Mouse (Mus musculus) embryonic facial prominence, embryonic 12.5 days (tissue): ENCODE results near the gene Cdc42ep4. TPM values are rescaled to one million over a fixed set of nuclear protein-coding genes. Genes with fewer than 3 reads are reported as not detected.

Source experiments
- ATAC-seq: fragments of 200-750 bp; cut with Nextera tagmentation; 2 replicates; pipeline ENCODE4 v1.8.0; 2017; ENCODE audit not compliant: insufficient number of reproducible peaks, insufficient read depth, low FRiP score, low TSS enrichment
- H3K27ac ChIP-seq: fragments of 300-500 bp; sonication (generic); 2 replicates; pipeline ENCODE4 v1.5.1; 2016; ENCODE audit warnings: mild to moderate bottlenecking
- H3K27me3 ChIP-seq: fragments of 300-500 bp; sonication (generic); 2 replicates; pipeline ENCODE4 v1.6.1; 2016; ENCODE audit warnings: mild to moderate bottlenecking, moderate library complexity
- H3K36me3 ChIP-seq: fragments of 300-500 bp; sonication (generic); 2 replicates; pipeline ENCODE4 v1.6.1; 2016; ENCODE audit warnings: mild to moderate bottlenecking
- H3K4me1 ChIP-seq: fragments of 300-500 bp; sonication (generic); 2 replicates; pipeline ENCODE4 v1.6.1; 2016
- H3K4me2 ChIP-seq: fragments of 300-500 bp; sonication (generic); replicated peaks from 2 replicates; pipeline ENCODE4 v1.6.1; 2016; ENCODE audit warnings: mild to moderate bottlenecking, moderate library complexity
- H3K4me3 ChIP-seq: fragments of 300-500 bp; sonication (generic); 2 replicates; pipeline ENCODE4 v1.5.1; 2016; ENCODE audit warnings: mild to moderate bottlenecking
- H3K9ac ChIP-seq: fragments of 300-500 bp; sonication (generic); 2 replicates; pipeline ENCODE4 v1.6.1; 2016; ENCODE audit warnings: mild to moderate bottlenecking, moderate library complexity
- H3K9me3 ChIP-seq: fragments of 300-500 bp; sonication (generic); 2 replicates; pipeline ENCODE4 v1.6.1; 2016; ENCODE audit warnings: mild to moderate bottlenecking, moderate library complexity
- WGBS: fragments of 180-500 bp; shearing (Covaris S2); methylation state at CpG from one replicate; pipeline ENCODE4 v1.1.7; 2016; 5-methylcytosine and 5-hydroxymethylcytosine counted together
- polyA plus RNA-seq: library from polyadenylated mRNA; unstranded; fragments of >200 nt; fragmentation: Nextera tagmentation; extraction: Ambion mirVana; gene quantifications from 2 replicates; pipeline ENCODE4 v1.2.1, GENCODE M21; 2016

The Cdc42ep4 gene
- polyA plus RNA-seq, 1 experiment from 2014 or later, result 116 TPM

GRCm38 (mm10) chr11:113756578-113756977 is 4.9 kb upstream of the Cdc42ep4 start:
- no peak for ATAC-seq
- no peak overlapping the region for H3K27ac ChIP-seq
- no peak overlapping the region for H3K9ac ChIP-seq
- H3K9me3 ChIP-seq, result no peaks in the 10 kb centered on the region
- no peak overlapping the region for H3K4me2 ChIP-seq
- no peaks in the 10 kb centered on the region for H3K36me3 ChIP-seq
- WGBS, result 93% methylated on average over 12 of the region's 12 CpGs
- no peak overlapping the region for H3K4me3 ChIP-seq
- no peaks in the 10 kb centered on the region for H3K27me3 ChIP-seq
- peaks cover 21% of the 10 kb centered on the region; the same call in 1 of the 2 replicates for H3K4me1 ChIP-seq

GRCm38 (mm10) chr11:113755878-113756277 is 4.2 kb upstream of the Cdc42ep4 start:
- Histone ChIP-seq H3K9ac (no peak overlapping the region), H3K27me3 (no peaks in the 10 kb centered on the region), H3K9me3 (no peaks in the 10 kb centered on the region), H3K4me2 (no peak overlapping the region), H3K27ac (no peak overlapping the region), H3K4me1 (peaks cover 21% of the 10 kb centered on the region; the same call in 1 of the 2 replicates), H3K36me3 (no peaks in the 10 kb centered on the region), H3K4me3 (no peak overlapping the region)
- 89% methylated on average over 14 of the region's 14 CpGs for WGBS
- ATAC-seq, result no peak

GRCm38 (mm10) chr11:113754845-113755244 is 3.2 kb upstream of the Cdc42ep4 start:
- no peak for ATAC-seq
- Histone ChIP-seq H3K36me3 (no peaks in the 10 kb centered on the region), H3K9me3 (no peaks in the 10 kb centered on the region), H3K4me2 (no peak overlapping the region), H3K4me3 (no peak overlapping the region), H3K9ac (no peak overlapping the region), H3K27ac (peak overlapping the region; percentile 50; the same call in 1 of the 2 replicates), H3K4me1 (peaks cover 21% of the 10 kb centered on the region; the same call in 1 of the 2 replicates), H3K27me3 (no peaks in the 10 kb centered on the region)
- 33% methylated on average over 9 of the region's 9 CpGs for WGBS

GRCm38 (mm10) chr11:113752685-113753430 is 1.2 kb upstream of the Cdc42ep4 start:
- Histone ChIP-seq H3K4me3 (no peak overlapping the region), H3K9ac (no peak overlapping the region), H3K9me3 (no peaks in the 10 kb centered on the region), H3K4me2 (peak overlapping the region; percentile 75; the same call in 1 of the 2 replicates), H3K36me3 (peaks cover 6% of the 10 kb centered on the region; the same call in 1 of the 2 replicates), H3K4me1 (peaks cover 37% of the 10 kb centered on the region), H3K27ac (0 out of 2 replicates have a peak overlapping the region, but pooled peaks have one; percentile 99), H3K27me3 (no peaks in the 10 kb centered on the region)
- no peak for ATAC-seq
- WGBS, result 95% methylated on average over 10 of the region's 10 CpGs

- Histone ChIP-seq H3K27me3 (no peaks in the 10 kb centered on the region), H3K4me3 (peak overlapping the region; percentile 90), H3K9ac (peak overlapping the region; percentile 35), H3K9me3 (no peaks in the 10 kb centered on the region), H3K4me1 (peaks cover 44% of the 10 kb centered on the region), H3K36me3 (peaks cover 9% of the 10 kb centered on the region; the same call in 1 of the 2 replicates), H3K4me2 (peak overlapping the region; percentile 75), H3K27ac (peak overlapping the region; percentile 99)
- ATAC-seq, result no peak
- WGBS, result 26% methylated on average over 15 of the region's 15 CpGs
Measured at GRCm38 (mm10) chr11:113752158-113752661, 529 bp upstream of the Cdc42ep4 start.

GRCm38 (mm10) chr11:113750571-113751483 is 854 bp downstream of the Cdc42ep4 start:
- Histone ChIP-seq H3K27me3 (no peaks in the 10 kb centered on the region), H3K9ac (peak overlapping the region; percentile 92), H3K4me2 (peak overlapping the region; percentile 75), H3K9me3 (no peaks in the 10 kb centered on the region), H3K27ac (peak overlapping the region; percentile 99), H3K4me1 (peaks cover 48% of the 10 kb centered on the region), H3K4me3 (peak overlapping the region; percentile 90), H3K36me3 (peaks cover 14% of the 10 kb centered on the region)
- peak; percentile 48; the same call in 1 of the 2 replicates for ATAC-seq
- WGBS, result under 1% methylated on average over 64 of the region's 67 CpGs

GRCm38 (mm10) chr11:113749749-113750351 is 1.8 kb downstream of the Cdc42ep4 start:
- ATAC-seq, result 0 out of 2 replicates have a peak, but pooled peaks have one; percentile 16
- Histone ChIP-seq H3K4me2 (peak overlapping the region; percentile 75), H3K36me3 (peaks cover 15% of the 10 kb centered on the region), H3K9me3 (no peaks in the 10 kb centered on the region), H3K4me3 (peak overlapping the region; percentile 90), H3K27ac (peak overlapping the region; percentile 99), H3K27me3 (no peaks in the 10 kb centered on the region), H3K4me1 (peaks cover 43% of the 10 kb centered on the region), H3K9ac (peak overlapping the region; percentile 92)
- 1% methylated on average over 9 of the region's 9 CpGs for WGBS

- H3K9ac ChIP-seq, result peak overlapping the region; percentile 92
- 9% methylated on average over 21 of the region's 21 CpGs for WGBS
- H3K36me3 ChIP-seq, result peaks cover 21% of the 10 kb centered on the region
- no peaks in the 10 kb centered on the region for H3K9me3 ChIP-seq
- peaks cover 36% of the 10 kb centered on the region for H3K4me1 ChIP-seq
- peak overlapping the region; percentile 90 for H3K4me3 ChIP-seq
- ATAC-seq, result no peak
- H3K4me2 ChIP-seq, result peak overlapping the region; percentile 75
- no peaks in the 10 kb centered on the region for H3K27me3 ChIP-seq
- peak overlapping the region; percentile 99 for H3K27ac ChIP-seq
Measured at GRCm38 (mm10) chr11:113748797-113749521, 2.7 kb downstream of the Cdc42ep4 start.

- H3K27me3 ChIP-seq, result no peaks in the 10 kb centered on the region
- H3K4me2 ChIP-seq, result peak overlapping the region; percentile 75
- H3K9ac ChIP-seq, result peak overlapping the region; percentile 92; the same call in 1 of the 2 replicates
- peaks cover 31% of the 10 kb centered on the region for H3K36me3 ChIP-seq
- H3K27ac ChIP-seq, result peak overlapping the region; percentile 99; the same call in 1 of the 2 replicates
- H3K4me1 ChIP-seq, result peaks cover 32% of the 10 kb centered on the region
- WGBS, result 72% methylated on average over 11 of the region's 11 CpGs
- H3K9me3 ChIP-seq, result no peaks in the 10 kb centered on the region
- peak overlapping the region; percentile 90 for H3K4me3 ChIP-seq
- ATAC-seq, result no peak
Measured at GRCm38 (mm10) chr11:113747725-113748380, 3.8 kb downstream of the Cdc42ep4 start.

GRCm38 (mm10) chr11:113747056-113747455 is 4.6 kb downstream of the Cdc42ep4 start:
- peak overlapping the region; percentile 9; the same call in 1 of the 2 replicates for H3K4me3 ChIP-seq
- peaks cover 39% of the 10 kb centered on the region for H3K36me3 ChIP-seq
- H3K4me1 ChIP-seq, result peaks cover 28% of the 10 kb centered on the region
- ATAC-seq, result no peak
- WGBS, result 60% methylated on average over 16 of the region's 16 CpGs
- H3K27me3 ChIP-seq, result no peaks in the 10 kb centered on the region
- H3K9me3 ChIP-seq, result no peaks in the 10 kb centered on the region
- peak overlapping the region; percentile 4; the same call in 1 of the 2 replicates for H3K27ac ChIP-seq
- H3K4me2 ChIP-seq, result peak overlapping the region; percentile 75
- peak overlapping the region; percentile 4; the same call in 1 of the 2 replicates for H3K9ac ChIP-seq
